Mouse (Mus musculus) hindbrain, postnatal 0 days (tissue): ENCODE results near the gene Cbln3. TPM values are rescaled to one million over a fixed set of nuclear protein-coding genes. Genes with fewer than 3 reads are reported as not detected.

Experiments used
- ATAC-seq: fragments of 200-750 bp; cut with Nextera tagmentation; 2 replicates; pipeline ENCODE4 v1.8.0; 2017; ENCODE audit warnings: mild to moderate bottlenecking, moderate TSS enrichment, moderate library complexity
- DNase-seq: peaks from one replicate; pipeline ENCODE4 v3.0.0-alpha.2; 2015; ENCODE audit warnings: low spot score
- H3K27ac ChIP-seq: fragments of 300-500 bp; sonication (generic); 2 replicates; pipeline ENCODE4 v1.5.1; 2014; ENCODE audit warnings: mild to moderate bottlenecking
- H3K27me3 ChIP-seq: fragments of 300-500 bp; sonication (generic); 2 replicates; pipeline ENCODE4 v1.6.1; 2014; ENCODE audit warnings: low read length, mixed read lengths; ENCODE audit not compliant: insufficient read depth
- H3K36me3 ChIP-seq: fragments of 300-500 bp; sonication (generic); 2 replicates; pipeline ENCODE4 v1.6.1; 2014; ENCODE audit warnings: low read length, mixed read lengths; ENCODE audit not compliant: insufficient read depth
- H3K4me1 ChIP-seq: fragments of 300-500 bp; sonication (generic); 2 replicates; pipeline ENCODE4 v1.6.1; 2014; ENCODE audit warnings: antibody characterized with exemption, low read length, mixed read lengths; ENCODE audit not compliant: insufficient read depth
- H3K4me2 ChIP-seq: fragments of 300-500 bp; sonication (generic); 2 replicates; pipeline ENCODE4 v1.6.1; 2014; ENCODE audit warnings: low read depth, mild to moderate bottlenecking, low read length, moderate library complexity, mixed read lengths
- H3K4me3 ChIP-seq: fragments of 300-500 bp; sonication (generic); 2 replicates; pipeline ENCODE4 v1.5.1; 2014; ENCODE audit warnings: low read length
- H3K9ac ChIP-seq: fragments of 300-500 bp; sonication (generic); replicated peaks from 2 replicates; pipeline ENCODE4 v1.6.1; 2014; ENCODE audit warnings: mild to moderate bottlenecking, low read length, moderate library complexity, mixed read lengths
- H3K9me3 ChIP-seq: fragments of 300-500 bp; sonication (generic); 2 replicates; pipeline ENCODE4 v1.6.1; 2016; ENCODE audit warnings: low read length, mixed read lengths
- CTCF ChIP-seq: IDR thresholded peaks from 2 replicates; pipeline ENCODE4 v1.5.1; 2016; ENCODE audit warnings: antibody characterized with exemption, control low read depth, low read depth
- WGBS: fragments of 180-500 bp; shearing (Covaris S2); extraction: QIAGEN DNeasy Blood & Tissue Kit; methylation state at CpG from one replicate; pipeline ENCODE4 v1.1.7; 2014; 5-methylcytosine and 5-hydroxymethylcytosine counted together
- polyA plus RNA-seq: library from polyadenylated mRNA; unstranded; fragments of >200 nt; fragmentation: Nextera tagmentation; extraction: Ambion mirVana; gene quantifications from 2 replicates; pipeline ENCODE4 v1.2.1, GENCODE M21; 2015
- total RNA-seq: library from RNA; depleted of rRNA; stranded (reverse); fragments of >200 nt; gene quantifications from 2 replicates; pipeline ENCODE4 v1.2.3, GENCODE M21; 2014

Cbln3 gene
- total and polyA plus RNA-seq, 2 experiments from 2014 or later: 0.68 to 2.1 TPM

DNA sequence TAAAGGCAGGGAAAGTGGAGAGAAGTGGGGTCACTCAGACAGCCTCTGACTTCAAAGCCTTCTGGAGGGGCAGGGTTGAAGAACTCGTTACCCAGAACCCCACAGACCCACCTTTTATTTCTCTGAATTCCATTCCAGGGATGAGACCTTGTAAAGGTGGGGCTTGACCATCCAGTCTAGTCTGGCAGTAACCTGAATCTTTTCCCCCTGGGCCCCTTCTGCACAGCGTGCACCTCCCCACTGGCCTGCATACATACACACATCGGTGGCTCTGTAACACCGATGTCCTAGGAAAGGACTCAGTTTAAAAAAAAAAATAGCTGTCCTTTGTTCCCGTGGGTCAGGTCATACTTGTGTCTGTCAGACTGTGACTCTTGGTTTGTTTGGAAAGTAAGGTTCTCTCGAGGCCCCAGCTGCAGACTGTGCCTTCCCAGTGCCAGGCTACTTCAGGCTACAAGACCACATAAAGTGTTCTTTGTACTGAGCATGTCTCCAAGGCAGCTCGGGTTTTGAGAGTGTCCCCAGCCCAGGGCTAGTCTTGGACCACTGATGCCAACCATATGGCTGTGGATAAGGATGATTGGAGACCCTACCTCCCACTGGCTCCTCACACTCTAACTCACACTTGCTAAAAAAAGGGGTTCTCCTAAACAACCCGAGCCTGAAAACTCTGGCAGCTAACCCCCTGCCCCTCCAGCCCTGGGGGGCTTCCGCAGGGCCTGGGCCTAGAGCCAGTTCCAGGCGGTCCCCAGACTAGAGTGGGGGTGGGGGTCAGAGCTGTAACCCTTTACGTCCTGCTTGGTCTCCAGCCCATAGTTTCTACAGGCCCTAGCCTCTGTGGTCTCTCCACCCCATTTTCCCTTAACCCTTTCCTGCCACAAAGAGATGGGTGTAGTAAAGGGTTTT, 31.3 kb downstream of the Cbln3 start:
- TF ChIP-seq CTCF: no peak
- H3K9ac ChIP-seq: peak overlapping the region; percentile 66; the same call in 1 of the 2 replicates
- peak overlapping the region; percentile 71 for H3K4me3 ChIP-seq
- peaks cover 32% of the 10 kb centered on the region for H3K4me1 ChIP-seq
- ATAC-seq: peak; percentile 87
- H3K27me3 ChIP-seq: no peaks in the 10 kb centered on the region
- peak; percentile 80 for DNase-seq
- peak overlapping the region; percentile 82 for H3K4me2 ChIP-seq
- WGBS: 8% methylated on average over 11 of the region's 11 CpGs
- peak overlapping the region; percentile 87 for H3K27ac ChIP-seq
- H3K9me3 ChIP-seq: no peaks in the 10 kb centered on the region
- H3K36me3 ChIP-seq: no peaks in the 10 kb centered on the region

DNA sequence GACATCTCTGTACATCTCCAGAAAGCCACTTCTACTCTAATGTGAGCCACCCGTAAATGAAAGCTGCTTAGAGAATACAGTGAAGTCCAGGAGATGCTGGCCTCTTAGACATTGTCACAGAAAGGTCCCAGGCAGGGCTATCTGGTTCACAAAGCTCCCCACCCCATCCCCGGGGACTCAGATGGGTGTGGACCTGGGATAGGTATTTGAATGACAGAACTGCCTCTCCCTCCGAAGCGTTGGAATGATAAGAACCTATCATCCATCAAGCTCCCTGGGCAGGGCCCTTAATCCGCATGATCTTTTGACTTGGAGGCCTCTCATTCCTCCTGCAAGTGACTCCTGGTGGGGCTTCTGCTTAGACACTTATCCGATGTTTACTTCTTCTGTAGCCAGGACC, 33.3 kb downstream of the Cbln3 start:
- no peaks in the 10 kb centered on the region for H3K9me3 ChIP-seq
- no peak overlapping the region for H3K4me2 ChIP-seq
- no peak overlapping the region for H3K27ac ChIP-seq
- 80% methylated on average over 6 of the region's 6 CpGs for WGBS
- peaks cover 16% of the 10 kb centered on the region for H3K4me1 ChIP-seq
- no peak overlapping the region for H3K9ac ChIP-seq
- no peak overlapping the region for H3K4me3 ChIP-seq
- H3K36me3 ChIP-seq: no peaks in the 10 kb centered on the region
- DNase-seq (no peak), ATAC-seq (no peak)
- H3K27me3 ChIP-seq: no peaks in the 10 kb centered on the region
- no peak for TF ChIP-seq CTCF

DNA sequence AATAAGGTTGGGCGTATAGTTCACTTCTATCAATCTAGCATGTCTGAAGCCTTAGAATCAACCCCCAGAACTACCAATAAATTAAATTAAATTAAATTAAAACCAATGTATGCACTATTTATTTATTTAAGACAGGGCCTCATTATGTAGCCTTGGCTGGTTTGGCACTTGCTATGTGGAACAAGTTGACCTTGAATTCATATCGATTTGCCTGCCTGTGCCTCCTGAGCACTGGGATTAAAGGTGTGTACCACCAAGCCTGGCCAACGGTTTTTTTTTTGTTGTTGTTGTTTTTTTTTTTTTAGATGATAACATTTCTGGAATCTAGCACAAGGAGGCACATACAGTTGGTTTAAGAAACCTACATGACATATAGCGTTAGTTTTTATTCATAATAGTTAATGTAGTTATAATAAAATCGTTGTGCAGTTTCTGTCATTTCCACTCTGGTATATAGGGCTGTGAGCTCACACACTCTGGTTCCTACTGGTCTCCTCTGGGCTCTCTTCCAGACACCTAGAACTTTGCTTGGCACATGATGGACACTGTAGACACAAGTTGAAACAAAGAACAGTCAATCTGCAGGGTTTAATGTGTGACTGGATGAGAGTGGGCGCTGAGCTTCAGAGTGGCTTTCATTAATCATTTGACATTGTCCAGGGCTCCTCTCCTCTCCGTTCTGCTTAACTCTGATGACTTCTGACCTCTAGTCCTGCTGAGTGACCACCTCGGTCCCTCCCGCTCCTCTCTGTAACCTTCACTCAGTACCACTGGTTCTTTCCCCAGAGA, 38.5 kb downstream of the Cbln3 start:
- Histone ChIP-seq H3K27me3 (no peaks in the 10 kb centered on the region), H3K36me3 (no peaks in the 10 kb centered on the region), H3K9me3 (no peaks in the 10 kb centered on the region), H3K9ac (no peak overlapping the region), H3K4me1 (no peaks in the 10 kb centered on the region), H3K27ac (no peak overlapping the region), H3K4me2 (no peak overlapping the region), H3K4me3 (no peak overlapping the region)
- ATAC-seq (no peak), DNase-seq (no peak)
- WGBS: 69% methylated on average over 9 of the region's 9 CpGs
- no peak for TF ChIP-seq CTCF

DNA sequence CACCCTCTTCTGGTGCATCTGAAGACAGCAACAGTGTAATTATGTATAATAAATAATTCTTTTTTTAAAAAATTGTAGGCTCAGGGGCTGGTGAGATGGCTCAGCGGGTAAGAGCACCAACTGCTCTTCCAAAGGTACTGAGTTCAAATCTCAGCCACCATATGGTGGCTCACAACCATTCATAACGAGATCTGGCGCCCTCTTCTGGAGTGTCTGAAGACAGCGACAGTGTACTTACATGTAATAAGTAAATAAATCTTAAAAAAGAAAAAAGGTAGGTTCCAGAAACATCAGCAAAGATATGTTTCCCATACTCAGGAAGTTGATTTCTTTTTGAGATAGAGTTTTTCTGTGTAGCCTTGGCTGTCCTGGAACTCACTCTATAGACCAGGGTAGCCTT, 41.4 kb downstream of the Cbln3 start:
- no peak overlapping the region for H3K27ac ChIP-seq
- H3K9me3 ChIP-seq: no peaks in the 10 kb centered on the region
- WGBS: 76% methylated on average over 4 of the region's 4 CpGs
- ATAC-seq (no peak), DNase-seq (no peak)
- TF ChIP-seq CTCF: peak; percentile 14; the same call in 1 of the 2 replicates
- no peaks in the 10 kb centered on the region for H3K4me1 ChIP-seq
- no peak overlapping the region for H3K9ac ChIP-seq
- no peak overlapping the region for H3K4me3 ChIP-seq
- no peak overlapping the region for H3K4me2 ChIP-seq
- no peaks in the 10 kb centered on the region for H3K27me3 ChIP-seq
- H3K36me3 ChIP-seq: no peaks in the 10 kb centered on the region

- Histone ChIP-seq H3K4me3 (no peak overlapping the region), H3K4me2 (no peak overlapping the region), H3K9ac (no peak overlapping the region), H3K36me3 (no peaks in the 10 kb centered on the region), H3K4me1 (no peaks in the 10 kb centered on the region), H3K27ac (no peak overlapping the region), H3K27me3 (no peaks in the 10 kb centered on the region), H3K9me3 (no peaks in the 10 kb centered on the region)
- DNase-seq: no peak
- no peak for ATAC-seq
- TF ChIP-seq CTCF: no peak
- 49% methylated on average over 4 of the region's 4 CpGs for WGBS
Observed at GRCm38 (mm10) chr14:55840853-55841366, 43.3 kb downstream of the Cbln3 start.

DNA sequence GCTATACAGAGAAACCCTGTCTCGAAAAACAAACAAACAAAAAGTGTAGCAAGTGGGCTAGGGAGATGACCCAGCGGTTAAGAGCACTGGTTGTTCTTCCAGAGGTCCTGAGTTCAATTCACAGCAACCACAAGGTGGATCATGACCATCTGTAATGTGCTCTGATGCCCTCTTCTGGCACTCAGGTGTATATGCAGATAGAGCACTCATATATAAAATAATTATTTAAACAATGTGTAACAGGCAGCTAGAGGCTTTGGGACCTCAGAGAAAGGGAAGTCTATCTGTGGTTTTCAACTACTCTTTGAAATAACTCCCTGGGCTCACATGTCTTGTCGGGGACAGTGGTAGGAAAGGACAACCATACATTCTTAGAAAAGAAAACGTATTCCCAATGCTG, 45.5 kb downstream of the Cbln3 start:
- no peaks in the 10 kb centered on the region for H3K27me3 ChIP-seq
- no peaks in the 10 kb centered on the region for H3K4me1 ChIP-seq
- TF ChIP-seq CTCF: peak; percentile 26
- H3K36me3 ChIP-seq: no peaks in the 10 kb centered on the region
- ATAC-seq (no peak), DNase-seq (no peak)
- H3K27ac ChIP-seq: no peak overlapping the region
- H3K4me2 ChIP-seq: no peak overlapping the region
- no peaks in the 10 kb centered on the region for H3K9me3 ChIP-seq
- H3K4me3 ChIP-seq: no peak overlapping the region
- WGBS: 86% methylated on average over 4 of the region's 4 CpGs
- no peak overlapping the region for H3K9ac ChIP-seq
